Mouse (Mus musculus) spleen, adult 18-20 months (tissue): Measurements from ENCODE around the gene Ttc23l.
"Not testable (repeated sequence)": the region's sequence is repeated elsewhere in the genome, so short reads cannot be mapped to it uniquely, and the experiment has no call there.

Source experiments
- DNase-seq, 2 experiments: peaks; one replicate each; pipeline ENCODE4 v3.0.0; 2022; ENCODE audit warnings: mixed read lengths in 2 of 2

Gene Ttc23l

GRCm38 (mm10) chr15:10506099-10506498 is 52.4 kb downstream of the Ttc23l start:
- DNase-seq = no peak

GRCm38 (mm10) chr15:10500838-10501719 is 57.4 kb downstream of the Ttc23l start:
- peak in 1 of 2 experiments; percentile 14 for DNase-seq

GRCm38 (mm10) chr15:10500035-10500434 is 58.4 kb downstream of the Ttc23l start:
- DNase-seq = no peak

- no peak for DNase-seq
These were observed 58.9 kb downstream of the Ttc23l start for GRCm38 (mm10) chr15:10499593-10499992.

- DNase-seq = not testable (repeated sequence)
These were observed 61.8 kb downstream of the Ttc23l start for GRCm38 (mm10) chr15:10496696-10497095.

GRCm38 (mm10) chr15:10495944-10496343 is 62.5 kb downstream of the Ttc23l start:
- DNase-seq = no peak

- DNase-seq = no peak
These were observed 68.4 kb downstream of the Ttc23l start for GRCm38 (mm10) chr15:10490101-10490500.

DNA sequence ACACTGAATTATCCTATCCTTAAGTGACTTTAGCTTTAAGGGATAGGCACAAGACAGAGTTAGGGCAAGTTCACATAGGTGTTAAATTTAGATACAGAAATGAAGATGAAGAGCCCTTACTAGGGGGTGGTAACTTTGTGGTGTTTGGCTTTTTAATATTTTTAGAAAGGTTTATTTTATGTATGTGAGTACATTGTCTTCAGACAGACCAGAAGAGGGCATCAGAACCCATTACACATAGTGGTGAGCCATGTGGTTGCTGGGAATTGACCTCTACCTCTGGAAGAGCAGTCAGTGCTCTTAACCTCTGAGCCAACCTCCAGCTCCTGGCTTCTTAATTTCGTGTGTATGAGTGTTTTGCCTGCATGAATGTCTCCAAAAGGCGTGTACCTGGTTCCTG is 71.2 kb downstream of the Ttc23l start:
- DNase-seq = no peak

- no peak for DNase-seq
These were observed 72.1 kb downstream of the Ttc23l start for GRCm38 (mm10) chr15:10486365-10486839.

DNA sequence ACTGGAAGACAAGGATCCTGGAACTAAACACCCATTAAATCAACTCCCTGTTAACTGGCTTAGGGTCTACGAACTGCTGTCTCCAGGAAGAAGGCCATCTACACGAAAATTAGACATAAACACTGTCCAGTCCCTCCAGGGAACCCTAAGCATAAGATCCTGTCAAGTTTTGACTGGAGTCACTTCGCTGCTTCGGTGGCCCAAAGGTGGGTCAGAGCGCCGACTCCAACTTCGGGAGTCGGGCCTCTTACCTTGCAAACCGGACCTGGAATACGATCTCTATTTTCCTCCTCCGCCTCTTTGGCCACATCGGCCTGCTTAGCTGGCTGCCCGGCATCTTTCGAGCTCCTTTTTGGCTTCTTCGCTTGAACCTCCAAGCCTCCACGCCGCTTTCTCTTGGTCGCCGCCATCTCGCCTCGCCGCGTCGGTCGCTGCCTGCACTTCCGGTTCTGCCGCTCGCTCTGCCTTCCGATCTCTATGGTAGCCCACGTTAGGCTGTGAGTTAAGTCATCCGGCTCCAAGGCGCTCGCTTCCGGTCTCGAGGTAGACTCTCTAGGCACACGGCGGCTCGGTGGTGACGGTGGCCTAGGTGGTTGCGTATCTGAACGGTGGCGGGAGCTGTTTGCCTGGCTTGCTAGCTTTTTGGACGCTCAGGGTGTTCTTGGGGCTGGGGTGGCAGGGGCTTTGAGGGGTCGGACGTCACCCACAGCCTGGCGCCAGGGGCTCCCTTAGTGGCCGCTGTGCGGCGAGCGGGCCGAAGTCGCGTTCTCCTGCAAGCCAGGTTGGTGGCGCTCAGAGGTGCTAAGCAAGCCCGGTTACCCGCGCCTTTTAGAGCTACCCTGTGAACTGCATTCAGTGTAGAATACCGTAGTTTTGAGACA is 72.7 kb downstream of the Ttc23l start, which contains the start of the genes Brix1 and Rad1:
Brix1 (minus strand) TSS at position 464 of the 881 bp plus-strand sequence.
Rad1 (plus strand) TSS at position 535 of the 881 bp plus-strand sequence.
- DNase-seq = peak; percentile 83 to 89

DNA sequence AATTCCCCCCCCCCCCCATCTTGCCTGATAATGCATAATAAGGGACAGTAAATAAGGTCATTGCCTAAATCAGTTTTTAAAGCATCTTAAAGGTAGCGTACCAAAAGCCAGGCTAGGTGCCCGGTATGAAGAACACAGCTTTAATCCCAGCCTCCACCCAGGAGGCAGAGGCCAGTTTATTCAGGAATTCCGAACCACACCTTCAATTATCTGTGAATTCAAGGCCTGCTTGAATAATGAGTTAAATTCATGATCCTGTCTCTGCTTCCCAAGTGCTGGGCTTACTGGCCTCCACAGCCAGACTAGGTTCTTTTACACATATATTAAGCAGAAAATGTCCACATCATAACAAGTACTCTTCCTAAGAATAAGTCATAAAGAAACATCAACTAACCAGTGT is 87.5 kb downstream of the Ttc23l start:
- DNase-seq = no peak

DNA sequence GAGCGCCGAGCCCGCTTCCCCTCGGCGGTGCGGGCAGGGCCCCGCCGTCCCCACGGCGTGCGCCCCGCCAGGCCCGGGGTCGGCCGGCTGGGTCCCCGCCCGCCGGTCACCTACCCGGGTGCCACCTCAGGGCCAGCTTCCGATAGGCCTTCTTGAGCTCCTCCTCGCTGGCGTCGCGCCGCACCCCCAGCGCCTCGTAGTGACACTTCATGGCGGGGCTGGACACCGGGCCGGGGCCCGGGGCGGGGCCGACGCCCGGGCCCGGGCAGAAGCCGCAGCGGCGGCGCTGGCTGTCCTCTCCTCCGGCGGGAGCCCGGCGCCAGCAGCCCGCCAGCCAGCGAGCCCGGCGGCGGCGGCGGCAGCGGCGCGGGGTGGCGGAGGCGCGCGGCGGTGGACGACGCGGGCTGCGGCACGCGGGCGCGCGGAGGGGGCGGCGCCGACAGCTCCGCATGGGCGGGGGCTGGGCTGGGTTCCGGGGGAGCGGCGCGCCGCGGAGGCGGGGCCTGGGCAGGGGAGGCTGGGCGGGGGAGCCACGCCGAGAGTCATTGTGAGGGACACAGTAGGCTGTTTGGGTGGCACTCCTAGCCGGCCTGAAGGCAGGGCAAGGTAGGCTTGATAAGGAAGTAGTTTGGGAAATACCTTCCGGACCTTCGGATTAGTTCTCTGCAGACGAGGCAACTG is 88.2 kb downstream of the Ttc23l start, which contains the start of gene Dnajc21:
Dnajc21 (minus strand) TSS at position 366 of the 681 bp plus-strand sequence.
- peak; percentile 77 to 88 for DNase-seq

- no peak for DNase-seq
These were observed 88.8 kb downstream of the Ttc23l start for GRCm38 (mm10) chr15:10469641-10470150.

- no peak for DNase-seq
These were observed 89.7 kb downstream of the Ttc23l start for GRCm38 (mm10) chr15:10468761-10469160.

DNA sequence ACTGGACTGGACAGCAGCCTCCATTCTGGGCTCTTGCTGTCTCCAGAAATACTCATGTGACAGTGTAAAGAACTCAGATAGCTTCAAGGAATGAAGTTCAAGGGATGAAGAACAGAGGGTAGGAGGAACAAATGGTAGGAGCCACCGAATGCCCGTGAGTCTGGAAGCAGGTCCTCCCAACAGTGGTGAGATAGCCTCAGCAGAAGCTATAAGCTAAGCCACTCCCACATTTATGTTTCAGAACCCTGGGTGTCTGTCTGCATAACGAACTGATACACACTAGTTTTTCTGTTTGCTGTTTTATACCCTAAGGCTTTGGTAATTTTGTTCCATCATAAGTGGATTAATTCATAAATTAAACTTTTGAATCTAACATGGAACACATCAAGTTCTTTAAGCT is 93.8 kb downstream of the Ttc23l start:
- DNase-seq = no peak

DNA sequence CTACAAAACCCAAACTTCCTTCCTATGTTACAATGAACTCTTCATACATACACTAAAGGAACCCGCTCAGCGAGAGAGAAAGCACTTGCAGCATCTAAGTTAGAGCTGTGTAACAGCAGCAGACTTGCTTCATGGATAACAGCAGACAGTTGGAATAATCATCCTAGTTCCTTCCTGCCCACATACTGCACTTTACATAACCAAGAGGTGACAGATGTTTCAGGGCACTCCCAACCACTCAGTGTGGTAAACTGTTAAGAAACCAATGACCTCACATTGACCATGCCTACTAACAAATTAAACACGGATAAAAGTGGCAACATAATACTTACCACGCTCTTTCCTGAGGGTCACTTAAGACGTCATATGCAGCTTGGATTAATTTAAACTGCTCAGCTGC is 94.9 kb downstream of the Ttc23l start:
- DNase-seq = no peak

GRCm38 (mm10) chr15:10460986-10461385 is 97.5 kb downstream of the Ttc23l start:
- DNase-seq = no peak
